Mouse (Mus musculus) embryonic facial prominence, embryonic 12.5 days (tissue): Measurements from ENCODE around the gene Elob. TPM values are rescaled to one million over a fixed set of nuclear protein-coding genes. Genes with fewer than 3 reads are reported as not detected.

ENCODE experiments used
- ATAC-seq: fragments of 200-750 bp; cut with Nextera tagmentation; 2 replicates; pipeline ENCODE4 v1.8.0; 2017; ENCODE audit not compliant: insufficient number of reproducible peaks, insufficient read depth, low FRiP score, low TSS enrichment
- H3K27ac ChIP-seq: fragments of 300-500 bp; sonication (generic); 2 replicates; pipeline ENCODE4 v1.5.1; 2016; ENCODE audit warnings: mild to moderate bottlenecking
- H3K27me3 ChIP-seq: fragments of 300-500 bp; sonication (generic); 2 replicates; pipeline ENCODE4 v1.6.1; 2016; ENCODE audit warnings: mild to moderate bottlenecking, moderate library complexity
- H3K36me3 ChIP-seq: fragments of 300-500 bp; sonication (generic); 2 replicates; pipeline ENCODE4 v1.6.1; 2016; ENCODE audit warnings: mild to moderate bottlenecking
- H3K4me1 ChIP-seq: fragments of 300-500 bp; sonication (generic); 2 replicates; pipeline ENCODE4 v1.6.1; 2016
- H3K4me2 ChIP-seq: fragments of 300-500 bp; sonication (generic); replicated peaks from 2 replicates; pipeline ENCODE4 v1.6.1; 2016; ENCODE audit warnings: mild to moderate bottlenecking, moderate library complexity
- H3K4me3 ChIP-seq: fragments of 300-500 bp; sonication (generic); 2 replicates; pipeline ENCODE4 v1.5.1; 2016; ENCODE audit warnings: mild to moderate bottlenecking
- H3K9ac ChIP-seq: fragments of 300-500 bp; sonication (generic); 2 replicates; pipeline ENCODE4 v1.6.1; 2016; ENCODE audit warnings: mild to moderate bottlenecking, moderate library complexity
- H3K9me3 ChIP-seq: fragments of 300-500 bp; sonication (generic); 2 replicates; pipeline ENCODE4 v1.6.1; 2016; ENCODE audit warnings: mild to moderate bottlenecking, moderate library complexity
- WGBS: fragments of 180-500 bp; shearing (Covaris S2); methylation state at CpG from one replicate; pipeline ENCODE4 v1.1.7; 2016; 5-methylcytosine and 5-hydroxymethylcytosine counted together
- polyA plus RNA-seq: library from polyadenylated mRNA; unstranded; fragments of >200 nt; fragmentation: Nextera tagmentation; extraction: Ambion mirVana; gene quantifications from 2 replicates; pipeline ENCODE4 v1.2.1, GENCODE M21; 2016

The Elob gene
- polyA plus RNA-seq, 1 experiment from 2014 or later: 1,164 TPM

GRCm38 (mm10) chr17:23850853-23851749, 22.2 kb upstream of the Elob start:
- ATAC-seq: no peak
- no peaks in the 10 kb centered on the region for H3K27me3 ChIP-seq
- H3K4me2 ChIP-seq: no peak overlapping the region
- H3K4me1 ChIP-seq: no peaks in the 10 kb centered on the region
- H3K9ac ChIP-seq: no peak overlapping the region
- H3K27ac ChIP-seq: no peak overlapping the region
- 60% methylated on average over 18 of the region's 19 CpGs for WGBS
- no peak overlapping the region for H3K4me3 ChIP-seq
- H3K9me3 ChIP-seq: no peaks in the 10 kb centered on the region
- no peaks in the 10 kb centered on the region for H3K36me3 ChIP-seq

- H3K27ac ChIP-seq: no peak overlapping the region
- 56% methylated on average over 2 of the region's 2 CpGs for WGBS
- H3K9me3 ChIP-seq: no peaks in the 10 kb centered on the region
- H3K4me3 ChIP-seq: no peak overlapping the region
- no peak overlapping the region for H3K4me2 ChIP-seq
- H3K27me3 ChIP-seq: no peaks in the 10 kb centered on the region
- H3K9ac ChIP-seq: no peak overlapping the region
- no peaks in the 10 kb centered on the region for H3K36me3 ChIP-seq
- no peak for ATAC-seq
- H3K4me1 ChIP-seq: no peaks in the 10 kb centered on the region
These were observed 21.1 kb upstream of the Elob start for GRCm38 (mm10) chr17:23850028-23850427.

GRCm38 (mm10) chr17:23843812-23844273, 14.9 kb upstream of the Elob start, which contains the start of the genes Prss32 and Prss41:
Gene Prss32 (plus strand): TSS chr17:23843855.
Gene Prss41 (minus strand): TSS chr17:23844172.
- Histone ChIP-seq H3K27ac (no peak within 1 kb of the TSS), H3K9me3 (no peaks in the 10 kb centered on the region), H3K4me3 (peak within 1 kb of the TSS; percentile 15; the same call in 1 of the 2 replicates), H3K27me3 (peaks cover 5% of the 10 kb centered on the region; the same call in 1 of the 2 replicates), H3K4me2 (peak within 1 kb of the TSS; percentile 40), H3K36me3 (no peaks in the 10 kb centered on the region), H3K4me1 (no peaks in the 10 kb centered on the region), H3K9ac (peak within 1 kb of the TSS; percentile 10; the same call in 1 of the 2 replicates)
- ATAC-seq: no peak
- 12% methylated on average over 19 of the region's 19 CpGs for WGBS

- no peak for ATAC-seq
- H3K9me3 ChIP-seq: no peaks in the 10 kb centered on the region
- no peak overlapping the region for H3K9ac ChIP-seq
- H3K4me2 ChIP-seq: peak overlapping the region; percentile 40
- no peak overlapping the region for H3K27ac ChIP-seq
- 0 out of 2 replicates have a peak overlapping the region, but pooled peaks have one; percentile 15 for H3K4me3 ChIP-seq
- H3K27me3 ChIP-seq: peaks cover 5% of the 10 kb centered on the region; the same call in 1 of the 2 replicates
- WGBS: 42% methylated on average over 23 of the region's 23 CpGs
- H3K36me3 ChIP-seq: no peaks in the 10 kb centered on the region
- no peaks in the 10 kb centered on the region for H3K4me1 ChIP-seq
These were observed 14.3 kb upstream of the Elob start for GRCm38 (mm10) chr17:23843141-23843811.

- H3K9ac ChIP-seq: no peak overlapping the region
- no peak overlapping the region for H3K4me3 ChIP-seq
- H3K4me1 ChIP-seq: no peaks in the 10 kb centered on the region
- no peaks in the 10 kb centered on the region for H3K9me3 ChIP-seq
- WGBS: 33% methylated on average over 4 of the region's 4 CpGs
- no peaks in the 10 kb centered on the region for H3K36me3 ChIP-seq
- H3K4me2 ChIP-seq: no peak overlapping the region
- ATAC-seq: no peak
- peaks cover 8% of the 10 kb centered on the region; the same call in 1 of the 2 replicates for H3K27me3 ChIP-seq
- no peak overlapping the region for H3K27ac ChIP-seq
These were observed 12.2 kb upstream of the Elob start for GRCm38 (mm10) chr17:23841145-23841544.

- H3K27me3 ChIP-seq: peaks cover 34% of the 10 kb centered on the region; the same call in 1 of the 2 replicates
- no peak for ATAC-seq
- no peaks in the 10 kb centered on the region for H3K36me3 ChIP-seq
- no peak within 1 kb of the TSS for H3K9ac ChIP-seq
- 66% methylated on average over 8 of the region's 8 CpGs for WGBS
- H3K4me2 ChIP-seq: no peak within 1 kb of the TSS
- H3K4me3 ChIP-seq: no peak within 1 kb of the TSS
- H3K9me3 ChIP-seq: no peaks in the 10 kb centered on the region
- no peak within 1 kb of the TSS for H3K27ac ChIP-seq
- no peaks in the 10 kb centered on the region for H3K4me1 ChIP-seq
These were observed 7.2 kb upstream of the Elob start, which contains the start of gene Prss33 for GRCm38 (mm10) chr17:23836006-23836575. Gene Prss33 (minus strand): TSS chr17:23836056.

- Histone ChIP-seq H3K9me3 (no peaks in the 10 kb centered on the region), H3K4me3 (no peak overlapping the region), H3K4me1 (peaks cover 12% of the 10 kb centered on the region; the same call in 1 of the 2 replicates), H3K27ac (no peak overlapping the region), H3K4me2 (no peak overlapping the region), H3K9ac (no peak overlapping the region), H3K27me3 (peaks cover 33% of the 10 kb centered on the region; the same call in 1 of the 2 replicates), H3K36me3 (peaks cover 6% of the 10 kb centered on the region)
- no peak for ATAC-seq
- WGBS: 90% methylated on average over 1 of the region's 1 CpGs
These were observed 2.3 kb upstream of the Elob start for GRCm38 (mm10) chr17:23831201-23831600.

- Histone ChIP-seq H3K4me1 (peaks cover 12% of the 10 kb centered on the region; the same call in 1 of the 2 replicates), H3K9ac (peak overlapping the region; percentile 83), H3K4me3 (peak overlapping the region; percentile 89), H3K4me2 (peak overlapping the region; percentile 85), H3K36me3 (peaks cover 31% of the 10 kb centered on the region), H3K9me3 (no peaks in the 10 kb centered on the region), H3K27me3 (peaks cover 10% of the 10 kb centered on the region; the same call in 1 of the 2 replicates), H3K27ac (peak overlapping the region; percentile 85)
- peak; percentile 76 for ATAC-seq
- WGBS: under 1% methylated on average over 47 of the region's 47 CpGs
These were observed 500 bp downstream of the Elob start for GRCm38 (mm10) chr17:23828271-23829001.

GRCm38 (mm10) chr17:23825591-23825990, 3.3 kb downstream of the Elob start:
- peaks cover 60% of the 10 kb centered on the region for H3K36me3 ChIP-seq
- H3K9me3 ChIP-seq: no peaks in the 10 kb centered on the region
- no peak for ATAC-seq
- H3K9ac ChIP-seq: no peak overlapping the region
- no peak overlapping the region for H3K27ac ChIP-seq
- H3K4me3 ChIP-seq: no peak overlapping the region
- no peak overlapping the region for H3K4me2 ChIP-seq
- no peaks in the 10 kb centered on the region for H3K27me3 ChIP-seq
- peaks cover 12% of the 10 kb centered on the region; the same call in 1 of the 2 replicates for H3K4me1 ChIP-seq
- 76% methylated on average over 4 of the region's 4 CpGs for WGBS

GRCm38 (mm10) chr17:23823614-23824013, 5.3 kb downstream of the Elob start:
- ATAC-seq: no peak
- H3K4me1 ChIP-seq: peaks cover 12% of the 10 kb centered on the region; the same call in 1 of the 2 replicates
- no peak overlapping the region for H3K27ac ChIP-seq
- H3K9ac ChIP-seq: no peak overlapping the region
- H3K9me3 ChIP-seq: peaks cover 9% of the 10 kb centered on the region; the same call in 1 of the 2 replicates
- H3K27me3 ChIP-seq: no peaks in the 10 kb centered on the region
- peaks cover 80% of the 10 kb centered on the region for H3K36me3 ChIP-seq
- H3K4me3 ChIP-seq: no peak overlapping the region
- H3K4me2 ChIP-seq: no peak overlapping the region
- WGBS: 94% methylated on average over 12 of the region's 12 CpGs
